ENCODE assay signal across 9 mouse cellular contexts in the genomic region with DNA sequence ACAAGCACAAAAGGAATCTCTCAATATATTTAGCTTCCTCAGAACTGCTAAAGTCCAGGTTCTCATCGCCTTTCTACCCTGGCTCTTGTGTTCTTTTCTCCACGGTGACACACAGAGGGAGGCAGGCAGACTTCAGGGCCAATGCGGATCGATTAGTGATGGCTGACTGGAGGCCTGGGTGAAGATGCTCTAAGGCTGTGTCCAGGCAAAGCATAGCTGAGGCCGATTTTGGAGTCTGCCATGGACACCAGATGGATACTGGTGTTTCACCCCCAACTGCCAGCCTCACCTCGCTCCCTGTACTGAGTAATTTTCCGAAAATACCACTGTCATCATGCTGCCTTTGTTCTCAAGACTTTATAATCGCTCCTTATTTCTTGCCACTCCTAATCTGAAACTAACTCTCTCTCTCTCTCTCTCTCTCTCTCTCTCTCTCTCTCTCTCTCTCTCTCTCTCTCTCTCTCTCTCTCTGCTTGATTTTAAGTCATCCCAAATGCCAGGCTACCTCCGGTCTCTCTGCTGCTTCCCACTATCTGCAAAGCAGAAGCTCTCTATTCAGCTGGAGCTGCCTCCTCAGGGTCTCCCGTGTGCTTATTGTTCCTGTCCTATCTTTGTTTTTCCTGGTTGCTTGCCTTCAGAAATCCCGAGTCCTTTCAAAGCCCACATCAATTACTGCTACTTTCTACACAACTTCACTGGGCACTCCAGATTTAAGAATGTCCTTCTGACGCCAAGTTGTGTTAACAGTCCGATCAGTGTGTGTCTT.
DNase-seq lines count a peak whose midpoint lies in the region; ATAC-seq and TF ChIP-seq lines count a peak whose summit lies in the region.
"Had no signal": no experiment of that assay in that cellular context is flagged by ENCODE, and none has a peak within 500 bp of the region (broad histone marks: within the 10 kb centered on the region; RNA-seq: fewer than 3 reads in every experiment).

No protein-coding gene starts in this region.

- 0 out of 2 replicates have a peak overlapping the region, but pooled peaks have one; percentile 19 for H3K9ac ChIP-seq in heart, embryonic 13.5 days
- no peak overlapping the region for H3K9ac ChIP-seq in forebrain, embryonic 16.5 days (replicated peaks; ENCODE audit: low read depth, low read length)
- no peak overlapping the region for H3K9ac ChIP-seq in midbrain, postnatal 0 days (replicated peaks; ENCODE audit: low read length, poor library complexity, severe bottlenecking)

- H3K4me1 ChIP-seq in heart, embryonic 13.5 days: peaks cover 27% of the 10 kb centered on the region
- peaks cover 14% of the 10 kb centered on the region; the same call in 1 of the 2 replicates for H3K4me1 ChIP-seq in cerebellum, adult 2 months (ENCODE audit: control insufficient read depth, insufficient read depth, low read length)
- peaks cover 14% of the 10 kb centered on the region for H3K4me1 ChIP-seq in forebrain, embryonic 16.5 days (replicated peaks; ENCODE audit: control insufficient read depth, insufficient read depth, low read length)
- no peaks in the 10 kb centered on the region for H3K4me1 ChIP-seq in midbrain, postnatal 0 days (ENCODE audit: insufficient read depth, low read length)

- peak overlapping the region; percentile 41 for H3K4me2 ChIP-seq in heart, embryonic 13.5 days
- no peak overlapping the region for H3K4me2 ChIP-seq in forebrain, embryonic 16.5 days (ENCODE audit: low read length)
- no peak overlapping the region for H3K4me2 ChIP-seq in midbrain, postnatal 0 days (ENCODE audit: low read depth, low read length, poor library complexity, severe bottlenecking)

- no peak overlapping the region for H3K27ac ChIP-seq in heart, embryonic 13.5 days (replicated peaks)
- H3K27ac ChIP-seq in cerebellum, adult 2 months (ENCODE audit: insufficient read depth, low read length): peak overlapping the region; percentile 36
- no peak overlapping the region for H3K27ac ChIP-seq in forebrain, embryonic 16.5 days (ENCODE audit: low read length)
- no peak overlapping the region for H3K27ac ChIP-seq in midbrain, postnatal 0 days (ENCODE audit: low read depth, low read length)
- no peak overlapping the region for H3K27ac ChIP-seq in layer of hippocampus, adult 2 months

- no peak overlapping the region for H3K4me3 ChIP-seq in heart, embryonic 13.5 days
- H3K4me3 ChIP-seq in cerebellum, adult 2 months (replicated peaks; ENCODE audit: insufficient read depth, low read depth, low read length): no peak overlapping the region
- no peak overlapping the region for H3K4me3 ChIP-seq in forebrain, embryonic 16.5 days (replicated peaks; ENCODE audit: low read length)
- H3K4me3 ChIP-seq in midbrain, postnatal 0 days (ENCODE audit: low read depth, low read length): no peak overlapping the region
- no peak overlapping the region for H3K4me3 ChIP-seq in layer of hippocampus, adult 2 months

- intact Hi-C loops in heart, postnatal 25 days (cut with DNase I): no loop called here

- no peak for DNase-seq in heart, postnatal 25 days (ENCODE audit: low spot score)
- peak; percentile 82 to 91 for DNase-seq in cerebellum, adult 2 months
- DNase-seq in midbrain, postnatal 0 days (ENCODE audit: low spot score): peak; percentile 47
- no peak for DNase-seq in layer of hippocampus, adult 2 months (ENCODE audit: low spot score in 2 of 2)
- no peak for DNase-seq in frontal cortex, postnatal 10 days (ENCODE audit: low spot score in 2 of 2)
- DNase-seq: lung, postnatal 4 days had no signal

- no peaks in the 10 kb centered on the region for H3K9me3 ChIP-seq in heart, embryonic 13.5 days
- H3K9me3 ChIP-seq in forebrain, embryonic 16.5 days (ENCODE audit: control insufficient read depth, low read length): no peaks in the 10 kb centered on the region
- H3K9me3 ChIP-seq in midbrain, postnatal 0 days (ENCODE audit: low read length): no peaks in the 10 kb centered on the region

- TF ChIP-seq CTCF in cerebellum, adult 2 months (IDR thresholded peaks at IDR 0.05; ENCODE audit: borderline replicate concordance, insufficient read depth, low read depth, low read length): no peak
- TF ChIP-seq CTCF in midbrain, postnatal 0 days (IDR thresholded peaks at IDR 0.05): no peak
- no peak for TF ChIP-seq CTCF in layer of hippocampus, adult 2 months (conservative IDR thresholded peaks at IDR 0.05)

- no peak for ATAC-seq in heart, embryonic 13.5 days (ENCODE audit: extremely low read depth, insufficient number of reproducible peaks, low FRiP score, low TSS enrichment)
- ATAC-seq in forebrain, embryonic 16.5 days: peak; percentile 51; the same call in 1 of the 2 replicates
- peak; percentile 42; the same call in 1 of the 2 replicates for ATAC-seq in midbrain, postnatal 0 days (ENCODE audit: low FRiP score)
- no peak for ATAC-seq in monocyte, adult 5-6 weeks (replicated peaks; ENCODE audit: insufficient number of reproducible peaks, low FRiP score, low TSS enrichment, poor library complexity, severe bottlenecking)

- 0 out of 2 replicates have a peak, but pooled peaks cover 3% of the 10 kb centered on the region for H3K36me3 ChIP-seq in heart, embryonic 13.5 days
- H3K36me3 ChIP-seq in forebrain, embryonic 16.5 days (ENCODE audit: control insufficient read depth, insufficient read depth): no peaks in the 10 kb centered on the region
- peaks cover 15% of the 10 kb centered on the region for H3K36me3 ChIP-seq in midbrain, postnatal 0 days (ENCODE audit: insufficient read depth, low read length)

- 45% methylated on average over 13 of the region's 13 CpGs for WGBS in heart, embryonic 13.5 days
- WGBS in cerebellum, adult 2 months: 10% methylated on average over 13 of the region's 13 CpGs
- 15% methylated on average over 13 of the region's 13 CpGs for WGBS in forebrain, embryonic 16.5 days
- 23% methylated on average over 13 of the region's 13 CpGs for WGBS in midbrain, postnatal 0 days

- TF ChIP-seq POLR2A in cerebellum, adult 2 months (IDR thresholded peaks at IDR 0.05; ENCODE audit: borderline replicate concordance, insufficient read depth, low read length): no peak

- H3K27me3 ChIP-seq in heart, embryonic 13.5 days (replicated peaks): no peaks in the 10 kb centered on the region
- no peaks in the 10 kb centered on the region for H3K27me3 ChIP-seq in cerebellum, adult 2 months (ENCODE audit: control insufficient read depth, insufficient read depth, low read length)
- H3K27me3 ChIP-seq in forebrain, embryonic 16.5 days (replicated peaks; ENCODE audit: control insufficient read depth, insufficient read depth, low read length): no peaks in the 10 kb centered on the region
- H3K27me3 ChIP-seq in midbrain, postnatal 0 days (ENCODE audit: insufficient read depth, low read length): no peaks in the 10 kb centered on the region

Comparison
In these comparisons a context has a peak if more than half of its experiments do, and no peak if none do; other contexts are left out.
1. ATAC-seq: peak in forebrain, embryonic 16.5 days (single experiment) and midbrain, postnatal 0 days (single experiment); none in heart, embryonic 13.5 days (single experiment) and monocyte, adult 5-6 weeks (single experiment).
2. DNase-seq: peak in cerebellum, adult 2 months (2 of 2) and midbrain, postnatal 0 days (single experiment); none in heart, postnatal 25 days (single experiment), layer of hippocampus, adult 2 months (0 of 2) and frontal cortex, postnatal 10 days (0 of 2).